Mouse (Mus musculus) small intestine, adult 2 months (tissue): ENCODE measurements around the gene Enthd1. TPM values are rescaled to one million over a fixed set of nuclear protein-coding genes. Genes with fewer than 3 reads are reported as not detected.
"Not testable (repeated sequence)": the region's sequence is repeated elsewhere in the genome, so short reads cannot be mapped to it uniquely, and the experiment has no call there.

Experiments used
- H3K27ac ChIP-seq: fragments of 200-500 bp; 2 replicates; pipeline ENCODE4 v1.5.1; 2012; ENCODE audit warnings: low read depth, low read length, control low read depth, inconsistent platforms; ENCODE audit not compliant: insufficient read depth
- H3K27me3 ChIP-seq: fragments of 200-500 bp; 2 replicates; pipeline ENCODE4 v1.6.1; 2012; ENCODE audit warnings: mild to moderate bottlenecking, moderate library complexity, low read length, inconsistent platforms; ENCODE audit not compliant: control insufficient read depth, insufficient read depth
- H3K36me3 ChIP-seq: fragments of 200-500 bp; 2 replicates; pipeline ENCODE4 v1.6.1; 2012; ENCODE audit warnings: mild to moderate bottlenecking, low read length, control low read depth, inconsistent platforms; ENCODE audit not compliant: control insufficient read depth, insufficient read depth
- H3K4me1 ChIP-seq: fragments of 200-500 bp; 2 replicates; pipeline ENCODE4 v1.6.1; 2012; ENCODE audit warnings: low read length, inconsistent platforms, mixed read lengths; ENCODE audit not compliant: control insufficient read depth, insufficient read depth, insufficient read length
- H3K4me3 ChIP-seq: fragments of 200-500 bp; 2 replicates; pipeline ENCODE4 v1.5.1; 2012; ENCODE audit warnings: low read depth, mild to moderate bottlenecking, control low read depth, inconsistent platforms, low read length, moderate library complexity
- CTCF ChIP-seq: fragments of 200-500 bp; IDR thresholded peaks from 2 replicates; pipeline ENCODE4 v1.5.1; 2012; ENCODE audit warnings: low read depth, mild to moderate bottlenecking, control low read depth, inconsistent platforms, low read length, moderate library complexity, mixed read lengths; ENCODE audit not compliant: insufficient replicate concordance, insufficient read length; ENCODE audit errors: extremely low read depth
- POLR2A ChIP-seq: fragments of 200-500 bp; IDR thresholded peaks from 2 replicates; pipeline ENCODE4 v1.6.1; 2012; ENCODE audit warnings: low read depth, mild to moderate bottlenecking, control low read depth, inconsistent platforms, low read length, moderate library complexity
- WGBS: fragments of 180-500 bp; shearing (Covaris S2); methylation state at CpG from one replicate; pipeline ENCODE4 v1.1.7; 2018; 5-methylcytosine and 5-hydroxymethylcytosine counted together
- polyA plus RNA-seq: library from polyadenylated mRNA; depleted of rRNA; stranded (reverse); fragments of >200 nt; gene quantifications from 2 replicates; pipeline ENCODE4 v1.2.3, GENCODE M21; 2012

The Enthd1 gene
- polyA plus RNA-seq, 1 experiment: not detected

GRCm38 (mm10) chr15:80586296-80586695 lies 21.3 kb upstream of the Enthd1 start:
- Histone ChIP-seq H3K27me3 (no peaks in the 10 kb centered on the region), H3K36me3 (no peaks in the 10 kb centered on the region), H3K4me1 (peaks cover 3% of the 10 kb centered on the region; the same call in 1 of the 2 replicates), H3K4me3 (no peak overlapping the region), H3K27ac (no peak overlapping the region)
- WGBS: 40% methylated on average over 4 of the region's 4 CpGs
- TF ChIP-seq POLR2A (no peak), CTCF (no peak)

DNA sequence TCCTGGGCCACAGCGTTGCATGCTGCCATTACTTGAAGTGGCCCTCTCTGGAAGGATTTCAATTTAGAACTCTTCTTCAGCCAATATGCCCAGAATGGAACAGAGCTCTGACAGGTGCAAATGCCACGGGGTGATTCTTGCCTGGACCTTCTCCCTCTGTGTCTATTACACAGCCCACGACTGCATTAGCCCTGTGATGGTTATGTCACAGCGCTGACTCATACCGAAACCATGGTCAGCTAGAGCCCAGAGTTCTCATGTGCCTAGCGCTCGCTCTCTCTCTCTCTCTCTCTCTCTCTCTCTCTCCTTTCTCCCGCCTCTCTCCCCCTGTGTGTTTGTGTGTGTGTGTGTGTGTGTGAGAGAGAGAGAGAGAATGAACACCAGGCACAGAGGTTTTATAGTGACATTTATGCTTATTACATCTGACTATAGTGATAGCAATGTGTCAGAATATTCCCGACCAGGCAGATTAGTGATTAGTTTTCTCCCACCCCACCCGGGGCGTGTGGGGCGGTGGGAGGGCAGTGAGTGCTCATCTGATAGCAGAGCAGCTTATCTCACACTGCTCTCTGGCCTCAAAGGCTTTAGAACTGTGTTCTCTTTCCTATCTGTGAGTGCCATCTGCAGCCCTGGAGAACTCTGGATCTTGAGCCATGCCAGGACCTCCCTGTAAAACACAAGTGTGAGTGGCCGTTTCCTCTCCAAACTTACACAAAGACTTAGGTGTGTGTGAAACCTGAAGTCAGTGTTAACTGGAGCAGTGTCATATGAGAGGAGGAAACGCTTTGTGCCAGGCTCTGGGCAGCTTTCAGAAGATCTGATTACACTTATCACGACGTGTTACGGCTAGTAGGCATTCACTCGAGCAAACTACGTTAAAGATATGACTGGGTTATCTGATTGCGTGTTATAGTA lies 17.9 kb upstream of the Enthd1 start:
- Histone ChIP-seq H3K27ac (no peak overlapping the region), H3K36me3 (no peaks in the 10 kb centered on the region), H3K27me3 (no peaks in the 10 kb centered on the region), H3K4me1 (peaks cover 3% of the 10 kb centered on the region; the same call in 1 of the 2 replicates), H3K4me3 (no peak overlapping the region)
- TF ChIP-seq POLR2A (no peak), CTCF (no peak)
- 28% methylated on average over 20 of the region's 20 CpGs for WGBS

DNA sequence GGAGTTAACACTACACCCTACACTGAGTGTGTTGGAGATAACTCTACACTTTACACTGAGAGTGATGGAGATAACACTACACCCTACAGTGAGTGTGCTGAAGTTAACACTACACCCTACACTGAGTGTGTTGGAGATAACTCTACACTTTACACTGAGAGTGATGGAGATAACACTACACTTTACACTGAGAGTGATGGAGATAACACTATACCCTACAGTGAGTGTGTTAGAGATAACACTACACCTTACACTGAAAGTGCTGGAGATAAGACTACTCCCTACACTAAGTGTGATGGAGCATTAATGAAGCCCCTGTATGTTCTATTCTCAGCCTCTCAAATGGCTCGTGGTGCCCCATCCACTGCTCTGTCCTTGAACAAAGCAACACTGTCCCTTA lies 15.6 kb upstream of the Enthd1 start:
- H3K36me3 ChIP-seq, H3K4me3 ChIP-seq, H3K27ac ChIP-seq, H3K27me3 ChIP-seq, H3K4me1 ChIP-seq: not testable (repeated sequence)
- 78% methylated on average over 1 of the region's 1 CpGs for WGBS

GRCm38 (mm10) chr15:80579121-80579520 lies 14.2 kb upstream of the Enthd1 start:
- 70% methylated on average over 3 of the region's 3 CpGs for WGBS

DNA sequence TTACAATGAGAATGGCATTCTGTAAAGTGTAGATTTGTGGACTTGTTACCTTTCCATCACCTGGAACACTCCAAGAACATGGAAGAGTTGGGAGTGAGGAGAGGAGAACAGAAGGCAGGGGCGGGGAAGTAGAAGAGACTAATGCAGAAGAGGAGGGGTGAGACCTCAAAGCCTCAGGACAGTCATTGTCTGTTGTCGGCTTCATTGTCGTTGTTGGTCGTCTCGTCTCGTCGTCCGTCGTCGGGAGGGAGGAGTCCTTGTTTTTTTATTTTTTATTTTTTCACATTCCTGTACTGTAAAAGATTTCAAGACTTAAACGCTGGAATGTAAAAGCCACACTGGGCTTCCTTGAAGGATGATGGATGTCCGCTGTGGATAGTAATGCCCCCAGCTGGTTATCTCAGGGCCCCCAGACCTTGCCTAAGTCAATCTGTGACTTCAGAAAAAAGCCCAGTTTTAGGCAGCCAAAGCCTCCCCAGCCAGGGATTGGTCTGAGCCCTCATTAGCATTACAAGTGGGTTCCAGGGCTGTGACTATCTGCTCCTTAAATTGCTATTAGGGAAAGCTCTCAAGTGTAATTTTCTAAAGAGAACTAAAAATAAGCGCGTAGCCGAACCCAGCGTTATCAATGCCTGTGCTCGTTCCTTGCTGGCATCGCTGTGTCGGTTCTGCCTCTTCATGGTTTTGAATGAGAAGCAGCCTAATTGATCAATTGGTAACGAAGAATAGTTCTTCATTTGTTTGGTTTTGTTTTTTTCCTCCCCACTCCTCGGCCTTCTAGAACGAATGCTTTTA lies 12.4 kb upstream of the Enthd1 start:
- peaks cover 3% of the 10 kb centered on the region; the same call in 1 of the 2 replicates for H3K4me1 ChIP-seq
- 39% methylated on average over 22 of the region's 22 CpGs for WGBS
- no peak overlapping the region for H3K27ac ChIP-seq
- H3K27me3 ChIP-seq: no peaks in the 10 kb centered on the region; the same call in 1 of the 2 replicates
- TF ChIP-seq POLR2A: no peak
- no peak for TF ChIP-seq CTCF
- H3K4me3 ChIP-seq: no peak overlapping the region
- no peaks in the 10 kb centered on the region for H3K36me3 ChIP-seq

More at GRCm38 (mm10) chr15:80579121-80579520, 14.2 kb upstream of the Enthd1 start:
- no peaks in the 10 kb centered on the region for H3K36me3 ChIP-seq
- TF ChIP-seq CTCF (no peak), POLR2A (no peak)
- H3K4me3 ChIP-seq: no peak overlapping the region
- peaks cover 3% of the 10 kb centered on the region; the same call in 1 of the 2 replicates for H3K4me1 ChIP-seq
- H3K27me3 ChIP-seq: no peaks in the 10 kb centered on the region; the same call in 1 of the 2 replicates
- no peak overlapping the region for H3K27ac ChIP-seq

DNA sequence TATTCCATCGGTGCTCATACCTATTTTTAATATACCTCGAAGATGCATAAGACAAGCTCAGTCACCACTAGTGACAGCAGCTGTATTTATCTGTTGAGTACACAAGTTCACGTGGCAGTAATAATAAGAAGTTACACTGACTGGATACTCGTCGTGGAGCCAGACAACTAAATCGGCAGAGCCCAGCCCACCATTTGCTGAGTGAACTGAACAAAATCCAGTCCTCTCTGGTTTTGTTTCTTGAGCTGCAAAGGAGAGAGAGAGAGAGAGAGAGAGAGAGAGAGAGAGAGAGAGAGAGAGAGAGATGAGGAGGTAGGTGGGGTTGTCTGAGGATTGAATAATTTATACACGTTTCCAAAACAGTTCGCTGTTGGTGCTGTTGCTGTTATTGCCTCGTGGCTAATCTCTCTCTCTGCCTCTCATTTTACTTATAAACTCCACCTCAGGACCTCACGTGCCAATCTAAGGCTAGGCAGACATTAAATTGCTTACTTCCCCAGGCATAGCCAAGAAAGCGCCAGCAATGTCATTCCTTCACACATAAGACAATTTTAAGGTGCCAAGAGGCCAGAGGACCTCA lies 11.5 kb upstream of the Enthd1 start:
- Histone ChIP-seq H3K4me1 (no peaks in the 10 kb centered on the region), H3K4me3 (no peak overlapping the region), H3K36me3 (no peaks in the 10 kb centered on the region), H3K27ac (no peak overlapping the region), H3K27me3 (no peaks in the 10 kb centered on the region; the same call in 1 of the 2 replicates)
- TF ChIP-seq CTCF: no peak
- 71% methylated on average over 11 of the region's 11 CpGs for WGBS
